Mouse (Mus musculus) midbrain, embryonic 12.5 days (tissue): Measurements from ENCODE around the gene Tank. TPM values are rescaled to one million over a fixed set of nuclear protein-coding genes. Genes with fewer than 3 reads are reported as not detected.

Source experiments
- ATAC-seq: fragments of 200-750 bp; cut with Nextera tagmentation; 2 replicates; pipeline ENCODE4 v1.8.0; 2017; ENCODE audit warnings: low read depth, moderate TSS enrichment, moderate library complexity; ENCODE audit not compliant: low FRiP score
- H3K27ac ChIP-seq: fragments of 300-500 bp; sonication (generic); replicated peaks from 2 replicates; pipeline ENCODE4 v1.5.1; 2016; ENCODE audit warnings: mild to moderate bottlenecking
- H3K27me3 ChIP-seq: fragments of 300-500 bp; sonication (generic); 2 replicates; pipeline ENCODE4 v1.6.1; 2016; ENCODE audit warnings: mild to moderate bottlenecking
- H3K36me3 ChIP-seq: fragments of 300-500 bp; sonication (generic); 2 replicates; pipeline ENCODE4 v1.6.1; 2016
- H3K4me1 ChIP-seq: fragments of 300-500 bp; sonication (generic); 2 replicates; pipeline ENCODE4 v1.6.1; 2016
- H3K4me2 ChIP-seq: fragments of 300-500 bp; sonication (generic); replicated peaks from 2 replicates; pipeline ENCODE4 v1.6.1; 2016; ENCODE audit warnings: mild to moderate bottlenecking, moderate library complexity
- H3K4me3 ChIP-seq: fragments of 300-500 bp; sonication (generic); 2 replicates; pipeline ENCODE4 v1.5.1; 2016; ENCODE audit warnings: mild to moderate bottlenecking
- H3K9ac ChIP-seq: fragments of 300-500 bp; sonication (generic); replicated peaks from 2 replicates; pipeline ENCODE4 v1.6.1; 2016; ENCODE audit warnings: mild to moderate bottlenecking, moderate library complexity
- H3K9me3 ChIP-seq: fragments of 300-500 bp; sonication (generic); 2 replicates; pipeline ENCODE4 v1.6.1; 2016; ENCODE audit warnings: mild to moderate bottlenecking
- WGBS: fragments of 180-500 bp; shearing (Covaris S2); methylation state at CpG from one replicate; pipeline ENCODE4 v1.1.7; 2016; 5-methylcytosine and 5-hydroxymethylcytosine counted together
- polyA plus RNA-seq: library from polyadenylated mRNA; unstranded; fragments of >200 nt; fragmentation: Nextera tagmentation; extraction: Ambion mirVana; gene quantifications from 2 replicates; pipeline ENCODE4 v1.2.1, GENCODE M21; 2016

The Tank gene
- 27.4 and 31.1 TPM in 2 replicates for polyA plus RNA-seq

DNA sequence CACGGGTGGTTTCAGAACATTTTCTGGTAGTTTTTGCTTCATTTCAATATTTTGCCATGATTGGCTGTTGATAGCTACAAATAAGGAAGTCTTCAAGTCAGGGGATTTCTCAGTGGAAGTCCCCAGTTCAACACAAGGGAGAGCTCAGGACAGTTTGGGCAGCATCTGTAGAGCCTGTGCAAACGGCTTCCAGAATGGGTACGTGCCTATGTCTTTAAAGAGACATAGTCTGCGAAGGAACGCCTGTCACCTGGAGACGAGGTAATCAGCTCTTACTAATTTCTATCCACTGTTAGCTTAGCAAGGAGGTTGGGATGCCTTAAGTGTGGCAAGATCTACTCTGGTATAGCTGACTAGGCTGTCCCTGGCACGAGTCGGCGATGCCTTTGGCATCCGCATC, at the start of gene Tank:
Tank (plus strand) TSS at position 153 of the 400 bp plus-strand sequence.
- no peak within 1 kb of the TSS for H3K27ac ChIP-seq
- no peaks in the 10 kb centered on the region for H3K27me3 ChIP-seq
- WGBS = 89% methylated on average over 10 of the region's 10 CpGs
- no peak within 1 kb of the TSS for H3K4me3 ChIP-seq
- H3K9me3 ChIP-seq = no peaks in the 10 kb centered on the region
- no peaks in the 10 kb centered on the region for H3K4me1 ChIP-seq
- no peaks in the 10 kb centered on the region for H3K36me3 ChIP-seq
- no peak for ATAC-seq
- no peak within 1 kb of the TSS for H3K4me2 ChIP-seq
- no peak within 1 kb of the TSS for H3K9ac ChIP-seq

DNA sequence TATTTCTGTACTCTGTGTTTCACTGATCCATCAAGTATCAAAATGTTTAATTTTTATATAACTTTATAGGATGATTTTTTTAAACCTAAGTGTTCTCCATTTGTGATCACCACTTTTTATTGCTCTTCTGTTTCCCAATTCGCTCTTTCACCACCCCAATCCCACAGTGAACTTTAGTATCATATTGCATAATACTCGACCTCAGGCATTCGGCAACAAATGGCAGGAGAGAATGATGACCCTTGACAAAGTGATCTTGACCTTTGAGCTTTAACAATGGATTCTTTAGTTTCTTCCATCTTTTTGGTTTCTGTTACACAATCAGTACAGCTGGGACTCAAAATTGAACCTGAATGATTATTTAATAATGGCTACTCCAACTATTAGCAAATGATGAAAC, 46.1 kb upstream of the Tank start:
- H3K4me2 ChIP-seq = no peak overlapping the region
- no peaks in the 10 kb centered on the region for H3K36me3 ChIP-seq
- ATAC-seq = no peak
- H3K27me3 ChIP-seq = no peaks in the 10 kb centered on the region
- H3K4me1 ChIP-seq = no peaks in the 10 kb centered on the region
- no peak overlapping the region for H3K4me3 ChIP-seq
- no peak overlapping the region for H3K27ac ChIP-seq
- no peak overlapping the region for H3K9ac ChIP-seq
- no peaks in the 10 kb centered on the region for H3K9me3 ChIP-seq
- WGBS = 85% methylated on average over 3 of the region's 3 CpGs

DNA sequence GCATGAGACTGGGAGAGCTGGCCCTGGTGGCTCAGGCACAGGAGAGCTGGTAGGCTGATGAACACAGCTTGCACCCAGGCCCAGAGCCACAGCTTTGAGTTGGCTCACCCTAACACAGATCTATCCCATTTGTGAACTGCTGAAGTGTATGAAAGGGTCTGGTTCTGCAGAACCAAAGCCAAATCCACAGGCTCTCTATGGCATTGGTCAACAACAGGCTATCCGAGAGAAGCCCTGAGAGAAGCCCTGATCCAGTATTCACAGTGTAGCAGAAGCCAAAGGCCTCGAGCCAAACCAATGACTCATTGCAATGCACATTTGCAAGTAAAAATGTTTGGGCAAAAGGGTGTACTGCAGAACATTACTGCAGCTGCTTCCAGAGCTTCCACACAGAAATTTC, 45.3 kb upstream of the Tank start:
- H3K4me3 ChIP-seq = no peak overlapping the region
- no peaks in the 10 kb centered on the region for H3K27me3 ChIP-seq
- WGBS = 86% methylated on average over 2 of the region's 2 CpGs
- no peaks in the 10 kb centered on the region for H3K36me3 ChIP-seq
- H3K9ac ChIP-seq = no peak overlapping the region
- H3K4me2 ChIP-seq = no peak overlapping the region
- H3K9me3 ChIP-seq = no peaks in the 10 kb centered on the region
- no peaks in the 10 kb centered on the region for H3K4me1 ChIP-seq
- H3K27ac ChIP-seq = no peak overlapping the region
- ATAC-seq = no peak

DNA sequence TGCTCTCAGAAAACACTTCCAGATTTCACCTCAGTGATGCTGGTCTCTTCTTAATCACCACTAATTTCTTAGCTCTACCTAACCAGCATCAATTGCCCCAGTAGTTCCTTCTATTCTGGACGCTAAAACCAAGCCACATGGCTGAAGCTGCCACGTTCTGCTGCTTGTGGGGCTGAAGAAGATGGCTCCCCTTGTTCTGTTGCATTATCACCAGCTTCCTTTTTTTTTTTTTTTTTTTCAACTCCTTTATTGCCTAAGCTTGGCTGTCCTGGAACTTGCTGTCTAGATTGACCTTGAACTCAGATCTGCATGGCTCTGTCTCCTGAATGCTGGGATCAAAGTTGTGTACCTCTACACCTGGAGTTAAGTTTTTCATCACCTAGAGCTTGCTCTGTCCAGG, 41.5 kb upstream of the Tank start:
- Histone ChIP-seq H3K4me1 (no peaks in the 10 kb centered on the region), H3K27ac (no peak overlapping the region), H3K36me3 (no peaks in the 10 kb centered on the region), H3K27me3 (no peaks in the 10 kb centered on the region), H3K4me3 (no peak overlapping the region), H3K4me2 (no peak overlapping the region), H3K9ac (no peak overlapping the region), H3K9me3 (no peaks in the 10 kb centered on the region)
- ATAC-seq = no peak
- WGBS = 73% methylated on average over 2 of the region's 2 CpGs

DNA sequence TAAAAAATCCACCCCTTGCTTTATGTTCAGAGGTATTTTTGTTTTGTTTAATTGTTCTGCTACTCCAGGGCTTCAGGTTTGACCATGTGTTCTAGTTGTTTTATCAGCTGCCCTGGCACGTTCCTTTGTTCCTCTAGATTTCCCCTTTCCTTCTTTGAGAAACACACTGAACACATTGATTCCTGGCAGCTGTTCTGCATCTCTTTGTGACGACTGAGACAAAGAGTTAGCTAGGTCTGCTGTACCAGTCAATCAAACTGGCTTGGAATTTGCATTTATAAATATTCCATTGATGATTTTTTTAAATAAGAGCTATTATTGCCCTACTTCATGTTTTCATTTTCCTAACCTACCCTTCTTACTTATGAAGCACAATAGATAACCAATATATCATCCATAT, 39.0 kb upstream of the Tank start:
- H3K27me3 ChIP-seq = no peaks in the 10 kb centered on the region
- no peaks in the 10 kb centered on the region for H3K36me3 ChIP-seq
- no peak overlapping the region for H3K4me2 ChIP-seq
- no peak overlapping the region for H3K4me3 ChIP-seq
- H3K4me1 ChIP-seq = no peaks in the 10 kb centered on the region
- peak overlapping the region; percentile 58 for H3K27ac ChIP-seq
- H3K9me3 ChIP-seq = no peaks in the 10 kb centered on the region
- no peak overlapping the region for H3K9ac ChIP-seq
- 4% methylated on average over 2 of the region's 2 CpGs for WGBS
- ATAC-seq = peak; percentile 80; the same call in 1 of the 2 replicates

DNA sequence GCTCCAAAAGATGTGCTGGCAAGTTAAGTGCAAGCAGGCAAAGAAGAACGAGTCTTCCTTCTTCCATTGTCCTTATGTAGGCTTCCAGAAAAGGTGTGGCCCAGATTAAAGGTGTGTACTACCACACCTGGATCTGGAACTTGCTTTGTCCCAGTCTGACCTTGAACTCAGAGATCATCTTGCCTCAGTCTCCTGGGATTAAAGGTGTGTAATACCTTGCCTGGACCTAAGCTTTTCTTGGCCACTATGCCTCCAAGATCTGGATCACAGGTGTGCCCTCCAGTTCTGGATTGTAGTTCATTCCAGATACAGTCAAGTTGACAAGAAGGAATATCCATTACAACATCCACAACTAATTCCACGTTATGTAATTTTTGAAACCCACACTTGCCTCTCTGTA, 36.0 kb upstream of the Tank start:
- ATAC-seq = no peak
- Histone ChIP-seq H3K4me2 (no peak overlapping the region), H3K4me1 (no peaks in the 10 kb centered on the region), H3K27ac (no peak overlapping the region), H3K36me3 (no peaks in the 10 kb centered on the region), H3K27me3 (no peaks in the 10 kb centered on the region), H3K4me3 (no peak overlapping the region), H3K9ac (no peak overlapping the region), H3K9me3 (no peaks in the 10 kb centered on the region)
- WGBS = 90% methylated on average over 2 of the region's 2 CpGs

DNA sequence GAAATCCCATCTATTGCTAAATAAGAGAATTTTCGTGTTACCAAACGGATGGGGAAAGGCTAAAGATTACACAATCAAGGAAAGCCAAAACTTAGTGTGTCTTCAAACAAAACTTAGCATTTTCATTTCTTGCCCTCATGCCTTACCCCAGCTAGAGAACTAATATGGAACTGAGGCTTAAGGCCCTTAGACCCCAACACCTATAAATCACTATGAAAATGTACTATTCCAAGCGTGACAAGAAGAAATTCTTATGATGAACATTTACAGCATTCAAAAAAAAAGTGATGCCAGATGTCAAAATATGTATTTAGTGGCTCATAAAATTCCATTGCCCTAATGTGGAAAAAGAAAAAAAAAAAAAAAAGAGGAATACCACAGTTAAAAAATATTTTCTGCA, 32.7 kb upstream of the Tank start:
- no peak overlapping the region for H3K27ac ChIP-seq
- no peaks in the 10 kb centered on the region for H3K36me3 ChIP-seq
- no peak overlapping the region for H3K4me2 ChIP-seq
- 85% methylated on average over 3 of the region's 3 CpGs for WGBS
- no peak for ATAC-seq
- H3K4me1 ChIP-seq = no peaks in the 10 kb centered on the region
- H3K9me3 ChIP-seq = no peaks in the 10 kb centered on the region
- no peak overlapping the region for H3K9ac ChIP-seq
- H3K27me3 ChIP-seq = no peaks in the 10 kb centered on the region
- no peak overlapping the region for H3K4me3 ChIP-seq

DNA sequence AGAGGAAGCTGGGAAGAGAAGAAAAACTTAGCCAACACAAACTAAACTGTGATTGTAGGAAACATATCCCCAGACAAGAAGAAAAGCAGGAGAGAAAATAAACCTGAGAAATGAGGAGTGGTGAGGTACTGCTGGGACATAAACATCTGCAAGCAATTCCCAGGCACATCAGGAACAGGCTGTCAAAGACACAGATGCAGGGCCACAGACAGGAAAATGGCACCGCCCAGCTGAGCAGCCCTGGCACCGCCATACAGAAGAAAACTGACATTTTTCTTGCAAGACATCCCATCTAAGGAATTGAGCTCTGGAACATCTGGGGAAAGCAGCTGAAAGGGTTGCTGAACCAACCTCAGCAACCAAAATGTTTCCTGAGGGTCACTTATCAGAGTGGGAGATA, 30.4 kb upstream of the Tank start:
- ATAC-seq = no peak
- no peaks in the 10 kb centered on the region for H3K36me3 ChIP-seq
- no peaks in the 10 kb centered on the region for H3K27me3 ChIP-seq
- WGBS = 79% methylated on average over 2 of the region's 2 CpGs
- no peak overlapping the region for H3K4me3 ChIP-seq
- H3K27ac ChIP-seq = no peak overlapping the region
- no peak overlapping the region for H3K9ac ChIP-seq
- no peak overlapping the region for H3K4me2 ChIP-seq
- H3K4me1 ChIP-seq = no peaks in the 10 kb centered on the region
- no peaks in the 10 kb centered on the region for H3K9me3 ChIP-seq

DNA sequence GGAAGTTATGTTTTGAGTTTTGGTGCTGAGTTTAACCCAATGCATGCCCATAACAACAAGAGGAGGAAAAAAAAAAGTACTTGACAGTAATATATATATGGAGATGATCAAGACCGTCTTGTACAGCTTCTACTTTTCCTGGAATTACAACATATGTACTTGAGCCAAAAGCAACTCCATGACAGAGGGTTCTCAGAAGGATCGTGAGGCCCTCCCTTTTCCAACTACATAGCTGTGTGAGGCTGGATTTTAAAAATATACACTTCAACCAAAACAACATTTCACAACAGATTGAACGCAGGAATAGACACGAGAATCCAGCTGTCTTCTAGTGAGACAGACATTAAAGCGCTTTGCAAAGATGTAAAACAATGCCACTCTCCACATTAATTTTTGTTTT, 26.7 kb upstream of the Tank start:
- Histone ChIP-seq H3K9ac (no peak overlapping the region), H3K27ac (no peak overlapping the region), H3K27me3 (no peaks in the 10 kb centered on the region), H3K36me3 (no peaks in the 10 kb centered on the region), H3K4me2 (no peak overlapping the region), H3K4me3 (no peak overlapping the region), H3K4me1 (no peaks in the 10 kb centered on the region), H3K9me3 (no peaks in the 10 kb centered on the region)
- no peak for ATAC-seq
- WGBS = 86% methylated on average over 5 of the region's 5 CpGs

DNA sequence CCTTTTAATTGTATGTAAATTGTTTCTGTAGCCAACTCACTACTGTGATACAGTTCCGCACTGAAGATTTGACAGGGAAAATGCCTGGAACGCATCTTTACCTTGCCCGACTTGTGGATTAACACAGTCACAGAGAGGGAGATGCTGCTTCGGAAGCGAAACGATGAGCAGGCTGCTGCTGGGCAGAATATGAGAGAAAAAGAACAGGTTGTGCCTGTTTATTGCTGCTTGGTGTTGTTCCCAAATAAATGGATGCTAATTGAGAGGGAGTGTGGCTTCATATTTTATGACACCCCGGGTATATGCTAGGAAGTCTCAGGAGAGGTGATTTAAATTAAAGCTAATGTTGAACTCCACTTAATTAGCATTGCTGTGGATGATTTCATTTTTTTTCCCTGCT, 23.0 kb upstream of the Tank start:
- Histone ChIP-seq H3K4me3 (no peak overlapping the region), H3K4me1 (no peaks in the 10 kb centered on the region), H3K27ac (no peak overlapping the region), H3K4me2 (no peak overlapping the region), H3K9ac (no peak overlapping the region), H3K27me3 (no peaks in the 10 kb centered on the region), H3K9me3 (no peaks in the 10 kb centered on the region), H3K36me3 (no peaks in the 10 kb centered on the region)
- 80% methylated on average over 7 of the region's 7 CpGs for WGBS
- ATAC-seq = no peak

DNA sequence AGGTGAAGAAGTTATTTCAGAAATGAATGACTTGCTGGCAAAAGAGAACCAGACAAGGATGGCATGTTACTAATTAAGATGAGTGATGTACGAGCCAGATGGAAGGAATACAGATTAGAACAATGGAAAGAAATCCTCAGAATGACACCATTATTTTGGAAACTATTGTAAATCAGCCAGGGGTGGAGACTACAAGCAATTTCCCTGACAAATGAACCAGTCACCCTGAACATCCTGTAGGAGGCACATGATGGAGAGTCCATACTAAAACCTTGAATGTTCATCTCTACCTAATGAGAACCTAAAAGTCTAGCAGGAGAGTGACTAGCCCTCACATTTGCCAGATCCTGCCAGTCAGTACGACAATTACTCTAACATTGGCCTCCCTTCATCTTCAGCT, 22.6 kb upstream of the Tank start:
- no peak for ATAC-seq
- WGBS = 54% methylated on average over 2 of the region's 2 CpGs

DNA sequence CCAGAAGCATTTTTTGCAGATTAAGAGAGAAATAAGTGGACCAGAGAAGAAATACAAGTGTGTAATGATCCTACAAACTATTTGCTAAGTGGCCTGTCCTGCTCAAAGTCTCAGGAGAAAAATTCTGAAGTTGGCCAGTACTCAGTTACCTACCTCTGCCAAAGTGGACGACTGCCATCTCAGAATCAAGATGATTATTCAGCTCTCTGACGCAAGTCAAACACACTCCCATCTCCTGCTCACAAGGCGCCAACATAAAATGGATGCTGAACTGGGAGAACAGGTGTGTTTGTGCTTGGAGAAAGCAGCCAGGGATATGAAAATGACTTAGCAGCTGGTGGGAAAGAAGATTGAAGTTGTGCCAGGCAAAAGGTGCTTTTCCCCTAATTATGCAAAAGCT, 21.7 kb upstream of the Tank start:
- H3K27ac ChIP-seq = no peak overlapping the region
- H3K27me3 ChIP-seq = no peaks in the 10 kb centered on the region
- H3K4me1 ChIP-seq = peaks cover 9% of the 10 kb centered on the region
- WGBS = 83% methylated on average over 3 of the region's 3 CpGs
- no peak overlapping the region for H3K9ac ChIP-seq
- ATAC-seq = no peak
- no peak overlapping the region for H3K4me3 ChIP-seq
- no peaks in the 10 kb centered on the region for H3K9me3 ChIP-seq
- no peaks in the 10 kb centered on the region for H3K36me3 ChIP-seq
- H3K4me2 ChIP-seq = no peak overlapping the region

More for the DNA sequence above, 22.6 kb upstream of the Tank start:
- H3K4me2 ChIP-seq = no peak overlapping the region
- H3K4me3 ChIP-seq = no peak overlapping the region
- H3K9me3 ChIP-seq = no peaks in the 10 kb centered on the region
- H3K9ac ChIP-seq = no peak overlapping the region
- no peak overlapping the region for H3K27ac ChIP-seq
- peaks cover 4% of the 10 kb centered on the region for H3K4me1 ChIP-seq
- H3K36me3 ChIP-seq = no peaks in the 10 kb centered on the region
- H3K27me3 ChIP-seq = no peaks in the 10 kb centered on the region

DNA sequence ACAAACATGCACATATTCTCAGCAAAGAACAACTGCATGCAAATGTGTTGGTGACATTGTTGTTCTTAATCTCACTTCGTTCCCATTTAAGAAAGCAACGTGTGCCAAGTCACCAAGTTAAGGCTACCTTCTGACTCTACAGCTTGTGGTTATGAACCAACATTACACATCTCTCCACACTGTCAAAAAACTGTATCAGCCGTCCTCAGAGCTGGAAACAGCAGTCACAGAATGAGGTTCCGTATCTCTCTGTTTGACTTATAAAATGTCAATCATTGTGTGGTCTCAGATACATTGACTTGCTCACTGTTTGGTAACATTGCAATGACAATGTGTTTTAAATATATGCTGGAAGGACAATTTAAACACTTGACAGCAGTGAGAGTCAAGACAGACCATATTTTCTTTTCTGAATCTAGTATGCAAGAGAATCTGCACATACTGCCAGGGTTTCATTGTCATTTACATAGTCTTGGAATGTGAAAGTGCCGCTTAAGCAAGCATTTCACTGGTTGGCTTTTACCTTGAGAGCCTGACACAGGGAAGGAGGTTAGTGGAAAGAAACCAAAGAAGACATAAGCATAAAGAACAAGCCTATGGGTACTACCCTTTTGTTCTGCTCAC, 20.4 kb upstream of the Tank start:
- Histone ChIP-seq H3K9ac (no peak overlapping the region), H3K4me1 (peaks cover 9% of the 10 kb centered on the region), H3K4me2 (no peak overlapping the region), H3K4me3 (no peak overlapping the region), H3K36me3 (no peaks in the 10 kb centered on the region), H3K27me3 (no peaks in the 10 kb centered on the region), H3K9me3 (no peaks in the 10 kb centered on the region), H3K27ac (no peak overlapping the region)
- 85% methylated on average over 5 of the region's 5 CpGs for WGBS
- ATAC-seq = no peak
